Mouse (Mus musculus): Measurements from ENCODE around the gene Cbs. TPM values are rescaled to one million over a fixed set of nuclear protein-coding genes. Genes with fewer than 3 reads are reported as not detected.

Gene Cbs
- polyA plus RNA-seq, 1 experiment from 2014 or later, result 2.4 TPM

DNA sequence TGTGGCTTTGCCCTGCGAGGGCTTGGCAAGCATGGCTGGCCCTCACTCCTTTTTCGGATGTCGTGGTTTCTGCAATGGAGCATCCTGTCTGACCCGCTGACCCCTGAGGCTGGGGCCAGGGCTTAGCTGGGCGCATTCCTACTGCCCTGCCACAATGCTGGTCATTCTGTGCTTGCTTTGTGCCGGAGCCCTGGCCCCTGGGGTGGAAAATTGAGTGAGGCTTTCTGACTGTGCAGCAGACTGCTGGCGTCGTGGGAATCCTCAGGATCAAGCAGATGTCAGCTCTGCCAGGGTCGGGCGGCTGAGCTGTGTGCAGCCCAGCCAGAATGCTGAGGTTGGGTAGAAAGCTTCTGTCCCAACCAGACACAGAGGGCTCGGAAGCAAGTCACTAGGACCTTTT, 33.1 kb upstream of the Cbs start:
- Histone ChIP-seq H3K4me1 (ENCODE audit: control insufficient read depth, insufficient read depth, low read length) (peaks cover 8% of the 10 kb centered on the region), H3K4me2 (ENCODE audit: low read depth) (no peak overlapping the region), H3K36me3 (ENCODE audit: control insufficient read depth, insufficient read depth, low read length) (no peaks in the 10 kb centered on the region), H3K9ac (ENCODE audit: low read length) (peak overlapping the region; percentile 18; the same call in 1 of the 2 replicates), H3K9me3 (ENCODE audit: control insufficient read depth, low read length) (no peaks in the 10 kb centered on the region), H3K27me3 (ENCODE audit: control insufficient read depth, insufficient read depth, low read length) (no peaks in the 10 kb centered on the region), H3K27ac (ENCODE audit: low read depth, low read length) (peak overlapping the region; percentile 56; the same call in 1 of the 2 replicates), H3K4me3 (ENCODE audit: low read depth, low read length) (no peak overlapping the region)
- ATAC-seq (ENCODE audit: insufficient read depth, low FRiP score, low TSS enrichment) (peak; percentile 65; the same call in 1 of the 2 replicates), DNase-seq (ENCODE audit: low spot score) (peak; percentile 46)
- WGBS, result 15% methylated on average over 11 of the region's 11 CpGs

DNA sequence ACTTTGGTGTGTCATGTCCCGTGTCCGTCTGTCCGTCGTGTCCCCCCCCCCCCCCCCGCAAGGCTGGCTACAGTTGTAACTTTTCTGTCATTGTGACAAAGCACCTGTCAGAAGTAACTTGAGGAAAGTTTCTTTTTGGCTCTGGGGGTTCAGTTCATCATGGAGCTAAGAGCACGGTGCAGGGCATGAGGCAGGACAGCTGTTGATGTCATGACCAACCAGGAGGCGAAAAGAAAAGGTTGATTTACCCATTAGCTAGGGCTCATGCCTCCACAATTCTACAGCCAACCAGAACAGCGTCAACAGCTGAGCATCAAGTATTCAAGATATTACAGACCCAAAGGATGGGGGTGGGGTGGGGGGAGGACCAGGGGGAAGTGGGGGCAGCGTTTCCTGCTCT, 31.3 kb upstream of the Cbs start:
- ATAC-seq (ENCODE audit: insufficient read depth, low FRiP score, low TSS enrichment) (no peak), DNase-seq (ENCODE audit: low spot score) (no peak)
- Histone ChIP-seq H3K4me2 (ENCODE audit: low read depth) (no peak overlapping the region), H3K27ac (ENCODE audit: low read depth, low read length) (no peak overlapping the region), H3K27me3 (ENCODE audit: control insufficient read depth, insufficient read depth, low read length) (no peaks in the 10 kb centered on the region), H3K9ac (ENCODE audit: low read length) (no peak overlapping the region), H3K9me3 (ENCODE audit: control insufficient read depth, low read length) (no peaks in the 10 kb centered on the region), H3K4me1 (ENCODE audit: control insufficient read depth, insufficient read depth, low read length) (peaks cover 8% of the 10 kb centered on the region), H3K36me3 (ENCODE audit: control insufficient read depth, insufficient read depth, low read length) (no peaks in the 10 kb centered on the region), H3K4me3 (ENCODE audit: low read depth, low read length) (no peak overlapping the region)
- 72% methylated on average over 8 of the region's 9 CpGs for WGBS

DNA sequence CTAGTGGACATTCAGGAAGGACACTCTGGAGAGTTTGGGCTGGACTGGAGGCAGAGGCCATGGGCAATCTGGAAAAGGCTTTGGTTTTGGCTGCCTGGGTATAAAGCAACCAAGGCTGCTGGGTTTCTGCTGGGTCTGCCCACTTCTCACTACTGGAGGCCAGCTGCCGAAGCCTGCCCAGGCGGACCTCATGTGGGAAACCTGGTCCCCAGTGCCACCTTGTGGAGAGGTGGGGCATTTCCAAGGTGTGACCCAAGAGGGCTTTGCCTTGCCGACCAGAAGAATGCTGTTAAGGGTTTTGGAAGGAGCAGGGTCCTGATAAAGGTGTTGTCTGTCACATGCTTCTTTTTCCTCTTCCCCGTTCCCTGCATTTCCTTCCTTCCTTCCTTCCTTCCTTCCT, 27.7 kb upstream of the Cbs start:
- ATAC-seq (ENCODE audit: insufficient read depth, low FRiP score, low TSS enrichment), result no peak
- Histone ChIP-seq H3K36me3 (ENCODE audit: control insufficient read depth, insufficient read depth, low read length) (no peaks in the 10 kb centered on the region), H3K27me3 (ENCODE audit: control insufficient read depth, insufficient read depth, low read length) (no peaks in the 10 kb centered on the region), H3K27ac (ENCODE audit: low read depth, low read length) (no peak overlapping the region), H3K4me1 (ENCODE audit: control insufficient read depth, insufficient read depth, low read length) (peaks cover 1% of the 10 kb centered on the region; the same call in 1 of the 2 replicates), H3K4me2 (ENCODE audit: low read depth) (no peak overlapping the region), H3K9ac (ENCODE audit: low read length) (no peak overlapping the region), H3K4me3 (ENCODE audit: low read depth, low read length) (no peak overlapping the region), H3K9me3 (ENCODE audit: control insufficient read depth, low read length) (no peaks in the 10 kb centered on the region)
- 12% methylated on average over 4 of the region's 4 CpGs for WGBS
- peak; percentile 78 for DNase-seq (ENCODE audit: low spot score)

DNA sequence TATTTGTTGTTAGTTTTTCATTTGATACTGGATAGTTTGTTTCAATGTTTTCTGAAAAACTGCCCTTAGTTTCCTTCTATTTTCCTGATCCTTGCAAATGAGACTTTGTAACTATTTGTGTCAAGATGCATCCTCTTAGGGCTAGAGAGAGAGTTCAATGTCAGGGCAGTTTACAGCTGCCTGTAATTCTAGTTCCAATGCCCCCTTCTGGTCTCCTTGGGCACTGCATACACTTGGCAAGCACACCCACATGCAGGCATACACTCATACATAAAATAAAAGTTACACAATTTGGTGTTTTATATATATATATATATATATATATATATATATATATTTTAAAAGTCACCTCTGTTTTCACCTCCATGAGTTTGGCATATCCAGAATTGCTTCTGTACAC, 25.8 kb upstream of the Cbs start:
- Histone ChIP-seq H3K9me3 (ENCODE audit: control insufficient read depth, low read length) (no peaks in the 10 kb centered on the region), H3K4me2 (ENCODE audit: low read depth) (no peak overlapping the region), H3K9ac (ENCODE audit: low read length) (no peak overlapping the region), H3K27me3 (ENCODE audit: control insufficient read depth, insufficient read depth, low read length) (no peaks in the 10 kb centered on the region), H3K36me3 (ENCODE audit: control insufficient read depth, insufficient read depth, low read length) (no peaks in the 10 kb centered on the region), H3K27ac (ENCODE audit: low read depth, low read length) (no peak overlapping the region), H3K4me1 (ENCODE audit: control insufficient read depth, insufficient read depth, low read length) (peaks cover 6% of the 10 kb centered on the region; the same call in 1 of the 2 replicates), H3K4me3 (ENCODE audit: low read depth, low read length) (no peak overlapping the region)
- DNase-seq (ENCODE audit: low spot score), result no peak
- no peak for ATAC-seq (ENCODE audit: insufficient read depth, low FRiP score, low TSS enrichment)

DNA sequence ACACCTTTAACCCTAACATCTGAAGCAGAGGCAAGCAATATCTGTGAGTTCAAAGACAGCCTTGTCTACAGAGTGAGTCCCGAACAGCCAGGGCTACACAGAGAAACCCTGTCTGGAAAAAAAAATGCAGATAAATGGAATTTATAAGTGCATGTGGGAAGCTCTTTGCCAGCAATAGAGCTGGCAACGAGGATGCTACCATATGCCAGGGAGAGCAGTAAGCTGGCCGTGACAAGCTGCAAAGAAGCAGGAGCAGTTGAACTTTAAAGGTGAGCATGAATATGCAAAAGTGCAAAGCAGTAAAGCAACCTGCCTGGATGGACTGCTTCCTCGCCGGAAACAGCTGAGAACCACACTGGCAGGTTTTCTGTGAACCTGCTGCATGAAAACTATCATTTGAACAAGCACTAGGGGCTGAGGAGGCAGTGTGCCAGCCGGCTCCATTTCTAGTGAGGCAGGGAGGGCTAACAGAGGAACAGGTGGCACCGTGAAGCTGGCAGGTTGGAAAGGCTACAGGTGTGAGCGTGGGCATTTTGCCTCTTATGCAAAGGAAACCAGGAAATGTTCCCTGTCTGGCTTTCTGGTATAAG, 23.7 kb upstream of the Cbs start:
- Histone ChIP-seq H3K4me1 (ENCODE audit: control insufficient read depth, insufficient read depth, low read length) (peaks cover 12% of the 10 kb centered on the region), H3K27me3 (ENCODE audit: control insufficient read depth, insufficient read depth, low read length) (no peaks in the 10 kb centered on the region), H3K27ac (ENCODE audit: low read depth, low read length) (no peak overlapping the region), H3K36me3 (ENCODE audit: control insufficient read depth, insufficient read depth, low read length) (no peaks in the 10 kb centered on the region), H3K4me2 (ENCODE audit: low read depth) (no peak overlapping the region), H3K4me3 (ENCODE audit: low read depth, low read length) (no peak overlapping the region), H3K9me3 (ENCODE audit: control insufficient read depth, low read length) (no peaks in the 10 kb centered on the region), H3K9ac (ENCODE audit: low read length) (no peak overlapping the region)
- DNase-seq (ENCODE audit: low spot score) (no peak), ATAC-seq (ENCODE audit: insufficient read depth, low FRiP score, low TSS enrichment) (no peak)
- WGBS, result 81% methylated on average over 8 of the region's 8 CpGs

DNA sequence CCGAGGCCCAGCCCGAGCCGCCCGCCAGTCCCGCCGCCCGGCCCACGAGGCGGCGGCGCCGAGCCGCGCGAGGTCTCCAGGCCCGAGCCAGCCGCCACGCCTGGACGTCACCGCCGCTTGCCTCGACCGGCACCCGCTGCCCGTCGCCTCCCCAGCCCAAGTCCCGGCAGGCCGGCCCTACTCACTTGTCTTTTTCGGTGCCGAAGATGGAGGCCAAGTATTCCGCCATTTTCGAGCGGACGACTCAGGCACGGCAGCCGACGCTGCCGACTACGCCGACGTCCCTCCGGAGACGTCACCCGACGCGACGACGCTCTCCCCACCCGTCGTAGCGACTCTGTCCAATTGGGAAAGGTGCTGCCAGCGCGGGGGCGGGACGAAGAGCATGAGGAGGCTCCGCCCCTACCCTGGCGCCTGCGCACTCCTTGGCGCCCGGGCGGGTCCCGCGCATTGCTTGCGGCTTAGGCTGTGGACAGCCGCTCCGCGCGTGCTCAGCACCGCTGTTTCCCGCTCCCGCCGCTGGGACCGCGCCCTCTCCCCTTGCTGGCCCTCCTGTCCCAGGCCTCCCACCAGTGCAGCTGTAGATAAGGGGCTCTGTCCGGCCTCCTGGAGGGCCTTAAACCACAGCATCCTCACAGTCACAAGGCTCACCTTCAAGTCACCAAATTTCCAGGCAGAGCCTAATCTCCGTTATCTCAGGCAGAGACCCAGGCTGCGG, 21.6 kb upstream of the Cbs start, which contains the start of gene U2af1:
Gene U2af1 (minus strand): TSS at position 425 of the 718 bp plus-strand sequence.
- peak; percentile 96 for ATAC-seq (ENCODE audit: insufficient read depth, low FRiP score, low TSS enrichment)
- H3K9ac ChIP-seq (ENCODE audit: low read length), result peak within 1 kb of the TSS; percentile 97
- H3K4me1 ChIP-seq (ENCODE audit: control insufficient read depth, insufficient read depth, low read length), result peaks cover 12% of the 10 kb centered on the region
- peaks cover 8% of the 10 kb centered on the region for H3K36me3 ChIP-seq (ENCODE audit: control insufficient read depth, insufficient read depth, low read length)
- peak within 1 kb of the TSS; percentile 65 for H3K4me2 ChIP-seq (ENCODE audit: low read depth)
- H3K4me3 ChIP-seq (ENCODE audit: low read depth, low read length), result peak within 1 kb of the TSS; percentile 100
- no peaks in the 10 kb centered on the region for H3K27me3 ChIP-seq (ENCODE audit: control insufficient read depth, insufficient read depth, low read length)
- WGBS, result under 1% methylated on average over 74 of the region's 77 CpGs
- peak within 1 kb of the TSS; percentile 81 for H3K27ac ChIP-seq (ENCODE audit: low read depth, low read length)
- peak; percentile 100 for DNase-seq (ENCODE audit: low spot score)
- H3K9me3 ChIP-seq (ENCODE audit: control insufficient read depth, low read length), result no peaks in the 10 kb centered on the region

DNA sequence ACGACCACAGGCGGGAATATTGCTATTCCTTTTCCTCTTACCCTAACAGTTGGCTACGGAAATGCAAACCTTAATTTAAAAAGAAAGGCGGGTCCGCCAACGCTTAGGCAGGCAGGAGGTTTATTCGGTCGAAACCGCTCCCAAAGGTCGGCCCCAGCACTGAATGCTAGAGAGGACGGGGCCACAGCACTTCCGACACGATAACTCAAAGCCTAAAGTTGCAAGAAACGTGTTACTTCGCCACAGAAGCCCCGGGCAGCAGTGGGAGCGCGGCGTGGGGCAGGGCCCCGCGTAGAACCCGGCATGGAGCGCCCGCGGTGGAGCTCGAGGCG, 21.1 kb upstream of the Cbs start:
- Histone ChIP-seq H3K9me3 (ENCODE audit: control insufficient read depth, low read length) (no peaks in the 10 kb centered on the region), H3K4me1 (ENCODE audit: control insufficient read depth, insufficient read depth, low read length) (peaks cover 12% of the 10 kb centered on the region), H3K27ac (ENCODE audit: low read depth, low read length) (peak overlapping the region; percentile 70; the same call in 1 of the 2 replicates), H3K4me3 (ENCODE audit: low read depth, low read length) (peak overlapping the region; percentile 100), H3K36me3 (ENCODE audit: control insufficient read depth, insufficient read depth, low read length) (peaks cover 14% of the 10 kb centered on the region), H3K4me2 (ENCODE audit: low read depth) (peak overlapping the region; percentile 65), H3K9ac (ENCODE audit: low read length) (peak overlapping the region; percentile 97), H3K27me3 (ENCODE audit: control insufficient read depth, insufficient read depth, low read length) (no peaks in the 10 kb centered on the region)
- WGBS, result under 1% methylated on average over 27 of the region's 27 CpGs
- no peak for DNase-seq (ENCODE audit: low spot score)
- ATAC-seq (ENCODE audit: insufficient read depth, low FRiP score, low TSS enrichment), result no peak; the same call in 1 of the 2 replicates

DNA sequence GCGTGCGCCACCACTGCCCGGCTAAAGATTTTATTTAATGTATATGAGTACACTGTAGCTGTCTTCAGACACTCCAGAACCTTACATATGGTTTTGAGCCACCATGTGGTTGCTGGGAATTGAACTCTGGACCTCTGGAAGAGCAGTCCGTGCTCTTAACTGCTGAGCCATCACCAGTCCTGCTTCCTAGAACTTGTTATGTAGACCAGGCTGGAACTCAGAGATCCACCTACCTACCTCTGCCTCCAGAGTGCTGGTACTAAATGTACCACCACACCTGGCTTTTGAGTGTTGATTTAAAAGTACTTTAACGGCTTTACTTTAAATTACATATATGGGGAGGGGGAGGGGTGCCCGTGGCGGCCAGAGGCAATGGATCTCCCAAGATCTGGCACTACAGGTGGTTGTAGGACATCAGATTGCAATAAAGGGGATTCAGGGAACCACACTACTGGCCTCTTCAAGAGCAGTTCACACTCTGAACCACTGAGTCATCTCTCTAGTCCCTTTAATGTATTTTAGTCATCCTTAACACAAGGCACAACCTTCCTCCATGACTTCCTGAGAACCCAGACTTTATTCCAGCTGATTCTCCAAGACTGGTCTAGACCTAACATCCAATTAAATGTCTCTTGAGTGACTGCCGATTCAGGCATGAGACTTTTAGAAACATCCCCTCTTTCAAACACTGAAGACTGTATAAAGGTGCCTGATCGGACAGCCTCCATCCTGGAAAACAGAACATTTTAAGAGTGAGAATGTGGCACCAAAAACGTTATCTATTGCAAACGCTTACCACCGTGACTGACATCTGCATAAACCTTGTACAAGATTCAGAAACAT, 20.3 kb upstream of the Cbs start:
- Histone ChIP-seq H3K4me3 (ENCODE audit: low read depth, low read length) (peak overlapping the region; percentile 100), H3K4me1 (ENCODE audit: control insufficient read depth, insufficient read depth, low read length) (peaks cover 12% of the 10 kb centered on the region), H3K4me2 (ENCODE audit: low read depth) (peak overlapping the region; percentile 65), H3K9me3 (ENCODE audit: control insufficient read depth, low read length) (no peaks in the 10 kb centered on the region), H3K9ac (ENCODE audit: low read length) (peak overlapping the region; percentile 97), H3K27ac (ENCODE audit: low read depth, low read length) (no peak overlapping the region), H3K36me3 (ENCODE audit: control insufficient read depth, insufficient read depth, low read length) (peaks cover 15% of the 10 kb centered on the region), H3K27me3 (ENCODE audit: control insufficient read depth, insufficient read depth, low read length) (no peaks in the 10 kb centered on the region)
- WGBS, result 59% methylated on average over 12 of the region's 12 CpGs
- DNase-seq (ENCODE audit: low spot score), result no peak
- no peak for ATAC-seq (ENCODE audit: insufficient read depth, low FRiP score, low TSS enrichment)
